Mouse (Mus musculus): ENCODE measurements at regions not wholly inside any gene's neighbourhood (a gene's known extent, or its start where the extent isn't known, plus 50 kb on each side); places are given as distances from the start of the nearest gene placed in this dataset.

- WGBS: 96% methylated on average over 1 of the region's 1 CpGs
- Histone ChIP-seq H3K4me3 (ENCODE audit: low read length) (no peak overlapping the region), H3K4me2 (ENCODE audit: low read depth, low read length) (no peak overlapping the region), H3K36me3 (ENCODE audit: control insufficient read depth, insufficient read depth, low read length) (no peaks in the 10 kb centered on the region), H3K9ac (ENCODE audit: low read length) (no peak overlapping the region), H3K27ac (ENCODE audit: low read length) (no peak overlapping the region), H3K4me1 (replicated peaks; ENCODE audit: control insufficient read depth, insufficient read depth, low read length) (no peaks in the 10 kb centered on the region), H3K27me3 (ENCODE audit: control insufficient read depth, insufficient read depth, low read depth, low read length) (no peaks in the 10 kb centered on the region), H3K9me3 (ENCODE audit: control insufficient read depth, low read length) (no peaks in the 10 kb centered on the region)
- ATAC-seq (ENCODE audit: low read depth): no peak
Observed at GRCm38 (mm10) chrX:142600782-142601181, 80.4 kb upstream of the Tmem164 start.

GRCm38 (mm10) chrX:142605088-142605487 lies 76.1 kb upstream of the Tmem164 start:
- Histone ChIP-seq H3K27me3 (ENCODE audit: control insufficient read depth, insufficient read depth, low read depth, low read length) (no peaks in the 10 kb centered on the region), H3K4me1 (replicated peaks; ENCODE audit: control insufficient read depth, insufficient read depth, low read length) (no peaks in the 10 kb centered on the region), H3K9ac (ENCODE audit: low read length) (no peak overlapping the region), H3K9me3 (ENCODE audit: control insufficient read depth, low read length) (no peaks in the 10 kb centered on the region), H3K36me3 (ENCODE audit: control insufficient read depth, insufficient read depth, low read length) (no peaks in the 10 kb centered on the region), H3K27ac (ENCODE audit: low read length) (no peak overlapping the region), H3K4me2 (ENCODE audit: low read depth, low read length) (no peak overlapping the region), H3K4me3 (ENCODE audit: low read length) (no peak overlapping the region)
- WGBS: 65% methylated on average over 3 of the region's 3 CpGs
- no peak for ATAC-seq (ENCODE audit: low read depth)

- 70% methylated on average over 8 of the region's 8 CpGs for WGBS
Observed at GRCm38 (mm10) chrX:142606595-142607205, 74.5 kb upstream of the Tmem164 start.

GRCm38 (mm10) chrX:142616189-142616872 lies 64.9 kb upstream of the Tmem164 start:
- H3K4me3 ChIP-seq (ENCODE audit: low read length): no peak overlapping the region
- no peaks in the 10 kb centered on the region for H3K4me1 ChIP-seq (replicated peaks; ENCODE audit: control insufficient read depth, insufficient read depth, low read length)
- H3K36me3 ChIP-seq (ENCODE audit: control insufficient read depth, insufficient read depth, low read length): no peaks in the 10 kb centered on the region
- 85% methylated on average over 11 of the region's 11 CpGs for WGBS
- no peak overlapping the region for H3K9ac ChIP-seq (ENCODE audit: low read length)
- H3K9me3 ChIP-seq (ENCODE audit: control insufficient read depth, low read length): no peaks in the 10 kb centered on the region
- H3K27me3 ChIP-seq (ENCODE audit: control insufficient read depth, insufficient read depth, low read depth, low read length): no peaks in the 10 kb centered on the region; the same call in 1 of the 2 replicates
- no peak overlapping the region for H3K27ac ChIP-seq (ENCODE audit: low read length)
- H3K4me2 ChIP-seq (ENCODE audit: low read depth, low read length): no peak overlapping the region
- ATAC-seq (ENCODE audit: low read depth): no peak

More at GRCm38 (mm10) chrX:142606595-142607205, 74.5 kb upstream of the Tmem164 start:
- Histone ChIP-seq H3K9me3 (ENCODE audit: control insufficient read depth, low read length) (no peaks in the 10 kb centered on the region), H3K36me3 (ENCODE audit: control insufficient read depth, insufficient read depth, low read length) (no peaks in the 10 kb centered on the region), H3K27me3 (ENCODE audit: control insufficient read depth, insufficient read depth, low read depth, low read length) (no peaks in the 10 kb centered on the region), H3K9ac (ENCODE audit: low read length) (no peak overlapping the region), H3K4me2 (ENCODE audit: low read depth, low read length) (no peak overlapping the region), H3K27ac (ENCODE audit: low read length) (no peak overlapping the region), H3K4me3 (ENCODE audit: low read length) (no peak overlapping the region), H3K4me1 (replicated peaks; ENCODE audit: control insufficient read depth, insufficient read depth, low read length) (no peaks in the 10 kb centered on the region)
- ATAC-seq (ENCODE audit: low read depth): no peak

GRCm38 (mm10) chrX:142618389-142618788 lies 62.8 kb upstream of the Tmem164 start:
- no peaks in the 10 kb centered on the region for H3K36me3 ChIP-seq (ENCODE audit: control insufficient read depth, insufficient read depth, low read length)

GRCm38 (mm10) chrX:142623359-142623758 lies 57.8 kb upstream of the Tmem164 start:
- 18% methylated on average over 2 of the region's 2 CpGs for WGBS
- Histone ChIP-seq H3K4me3 (ENCODE audit: low read length) (no peak overlapping the region), H3K27ac (ENCODE audit: low read length) (no peak overlapping the region), H3K27me3 (ENCODE audit: control insufficient read depth, insufficient read depth, low read depth, low read length) (no peaks in the 10 kb centered on the region; the same call in 1 of the 2 replicates), H3K9ac (ENCODE audit: low read length) (no peak overlapping the region), H3K36me3 (ENCODE audit: control insufficient read depth, insufficient read depth, low read length) (no peaks in the 10 kb centered on the region), H3K9me3 (ENCODE audit: control insufficient read depth, low read length) (no peaks in the 10 kb centered on the region), H3K4me2 (ENCODE audit: low read depth, low read length) (no peak overlapping the region), H3K4me1 (replicated peaks; ENCODE audit: control insufficient read depth, insufficient read depth, low read length) (no peaks in the 10 kb centered on the region)
- no peak for ATAC-seq (ENCODE audit: low read depth)

More at GRCm38 (mm10) chrX:142618389-142618788, 62.8 kb upstream of the Tmem164 start:
- Histone ChIP-seq H3K27ac (ENCODE audit: low read length) (no peak overlapping the region), H3K4me3 (ENCODE audit: low read length) (no peak overlapping the region), H3K4me1 (replicated peaks; ENCODE audit: control insufficient read depth, insufficient read depth, low read length) (no peaks in the 10 kb centered on the region), H3K9ac (ENCODE audit: low read length) (no peak overlapping the region), H3K9me3 (ENCODE audit: control insufficient read depth, low read length) (no peaks in the 10 kb centered on the region), H3K4me2 (ENCODE audit: low read depth, low read length) (no peak overlapping the region), H3K27me3 (ENCODE audit: control insufficient read depth, insufficient read depth, low read depth, low read length) (no peaks in the 10 kb centered on the region; the same call in 1 of the 2 replicates)
- ATAC-seq (ENCODE audit: low read depth): no peak
- 40% methylated on average over 1 of the region's 1 CpGs for WGBS

- 44% methylated on average over 2 of the region's 2 CpGs for WGBS
- peak; percentile 51; the same call in 1 of the 2 replicates for ATAC-seq (ENCODE audit: low read depth)
Observed at GRCm38 (mm10) chrX:142623882-142624281, 57.3 kb upstream of the Tmem164 start.

More at GRCm38 (mm10) chrX:142623882-142624281, 57.3 kb upstream of the Tmem164 start:
- Histone ChIP-seq H3K4me2 (ENCODE audit: low read depth, low read length) (no peak overlapping the region), H3K27me3 (ENCODE audit: control insufficient read depth, insufficient read depth, low read depth, low read length) (no peaks in the 10 kb centered on the region; the same call in 1 of the 2 replicates), H3K4me3 (ENCODE audit: low read length) (no peak overlapping the region), H3K36me3 (ENCODE audit: control insufficient read depth, insufficient read depth, low read length) (no peaks in the 10 kb centered on the region), H3K4me1 (replicated peaks; ENCODE audit: control insufficient read depth, insufficient read depth, low read length) (no peaks in the 10 kb centered on the region), H3K27ac (ENCODE audit: low read length) (no peak overlapping the region), H3K9ac (ENCODE audit: low read length) (no peak overlapping the region), H3K9me3 (ENCODE audit: control insufficient read depth, low read length) (no peaks in the 10 kb centered on the region)
